ENCODE assay signal across 8 mouse cellular contexts in genomic region chr14:25768261-25768893, GRCm38 (mm10). TPM values are rescaled to one million over a fixed set of nuclear protein-coding genes. Genes with fewer than 3 reads are reported as not detected.
DNase-seq lines count a peak whose midpoint lies in the region; ATAC-seq and TF ChIP-seq lines count a peak whose summit lies in the region.

No protein-coding gene starts in this region.

- H3K4me2 ChIP-seq in embryonic facial prominence, embryonic 12.5 days (replicated peaks), result peak overlapping the region; percentile 84
- peak overlapping the region; percentile 93 for H3K4me2 ChIP-seq in heart, embryonic 14.5 days (ENCODE audit: low read length)

- H3K9me3 ChIP-seq in embryonic facial prominence, embryonic 12.5 days, result no peaks in the 10 kb centered on the region
- no peaks in the 10 kb centered on the region for H3K9me3 ChIP-seq in heart, embryonic 14.5 days (ENCODE audit: control insufficient read depth, low read length)
- H3K9me3 ChIP-seq in midbrain, embryonic 10.5 days (replicated peaks), result no peaks in the 10 kb centered on the region

- H3K36me3 ChIP-seq in embryonic facial prominence, embryonic 12.5 days, result no peaks in the 10 kb centered on the region; the same call in 1 of the 2 replicates
- H3K36me3 ChIP-seq in heart, embryonic 14.5 days (ENCODE audit: control insufficient read depth, insufficient read depth, low read length), result 0 out of 2 replicates have a peak, but pooled peaks cover 7% of the 10 kb centered on the region
- H3K36me3 ChIP-seq in midbrain, embryonic 10.5 days, result no peaks in the 10 kb centered on the region

- no peaks in the 10 kb centered on the region; the same call in 1 of the 2 replicates for H3K4me1 ChIP-seq in cerebellum, adult 2 months (ENCODE audit: control insufficient read depth, insufficient read depth, low read length)
- H3K4me1 ChIP-seq in embryonic facial prominence, embryonic 12.5 days, result peaks cover 50% of the 10 kb centered on the region
- H3K4me1 ChIP-seq in heart, embryonic 14.5 days (ENCODE audit: control insufficient read depth in 2 of 2, insufficient read depth in 2 of 2, low read length in 2 of 2), result peaks cover 29 to 40% of the 10 kb centered on the region in 2 experiments
- peaks cover 59% of the 10 kb centered on the region for H3K4me1 ChIP-seq in midbrain, embryonic 10.5 days

- peak; percentile 35 for ATAC-seq in embryonic facial prominence, embryonic 12.5 days (ENCODE audit: insufficient number of reproducible peaks, insufficient read depth, low FRiP score, low TSS enrichment)
- peak; percentile 22 for ATAC-seq in heart, embryonic 14.5 days (ENCODE audit: insufficient number of reproducible peaks, insufficient read depth, low FRiP score, low read depth)

- H3K4me3 ChIP-seq in cerebellum, adult 2 months (replicated peaks; ENCODE audit: insufficient read depth, low read depth, low read length), result peak overlapping the region; percentile 52
- peak overlapping the region; percentile 82 for H3K4me3 ChIP-seq in embryonic facial prominence, embryonic 12.5 days
- H3K4me3 ChIP-seq in heart, embryonic 14.5 days (ENCODE audit: control insufficient read depth in 1 of 2, insufficient read depth in 1 of 2, low read depth in 1 of 2, low read length in 2 of 2), result peak overlapping the region; percentile 79
- peak overlapping the region; percentile 78 for H3K4me3 ChIP-seq in midbrain, embryonic 10.5 days

- peak overlapping the region; percentile 94 for H3K9ac ChIP-seq in embryonic facial prominence, embryonic 12.5 days
- peak overlapping the region; percentile 93 for H3K9ac ChIP-seq in heart, embryonic 14.5 days (ENCODE audit: low read length)

- H3K27ac ChIP-seq in cerebellum, adult 2 months (ENCODE audit: insufficient read depth, low read length), result peak overlapping the region; percentile 69
- H3K27ac ChIP-seq in embryonic facial prominence, embryonic 12.5 days, result peak overlapping the region; percentile 96
- peak overlapping the region; percentile 82 to 92 for H3K27ac ChIP-seq in heart, embryonic 14.5 days (replicated peaks in 1 of 2; ENCODE audit: control insufficient read depth in 1 of 2, insufficient read depth in 1 of 2, low read depth in 2 of 2, low read length in 2 of 2)
- peak overlapping the region; percentile 82 for H3K27ac ChIP-seq in midbrain, embryonic 10.5 days (replicated peaks)

- peaks cover 7% of the 10 kb centered on the region; the same call in 1 of the 2 replicates for H3K27me3 ChIP-seq in cerebellum, adult 2 months (ENCODE audit: control insufficient read depth, insufficient read depth, low read length)
- no peaks in the 10 kb centered on the region for H3K27me3 ChIP-seq in embryonic facial prominence, embryonic 12.5 days
- H3K27me3 ChIP-seq in heart, embryonic 14.5 days (ENCODE audit: control insufficient read depth, insufficient read depth, low read length), result no peaks in the 10 kb centered on the region
- peaks cover 65% of the 10 kb centered on the region for H3K27me3 ChIP-seq in midbrain, embryonic 10.5 days (ENCODE audit: low read depth, poor library complexity, severe bottlenecking)

- no peak for TF ChIP-seq CTCF in cerebellum, adult 2 months (IDR thresholded peaks at IDR 0.05; ENCODE audit: borderline replicate concordance, insufficient read depth, low read depth, low read length)

- WGBS in cerebellum, adult 2 months, result 1% methylated on average over 50 of the region's 50 CpGs
- under 1% methylated on average over 50 of the region's 50 CpGs for WGBS in embryonic facial prominence, embryonic 12.5 days
- under 1% methylated on average over 47 of the region's 50 CpGs for WGBS in heart, embryonic 14.5 days
- 2% methylated on average over 50 of the region's 50 CpGs for WGBS in midbrain, embryonic 10.5 days

- peak in 1 of 2 experiments; percentile 26 for DNase-seq in cerebellum, adult 2 months
- DNase-seq in cerebellum, adult 11-12 months, result no peak
- DNase-seq in Muller cell, postnatal 12 days (ENCODE audit: inconsistent ontology term), result peak; percentile 59
- DNase-seq in kidney, postnatal 25 days, result peak; percentile 28 to 60
- no peak for DNase-seq in midbrain, embryonic 10.5 days (ENCODE audit: low spot score)
- DNase-seq in testis, postnatal 14 days (ENCODE audit: low spot score), result peak; percentile 33

- TF ChIP-seq POLR2A in cerebellum, adult 2 months (IDR thresholded peaks at IDR 0.05; ENCODE audit: borderline replicate concordance, insufficient read depth, low read length), result no peak

RNA-seq across cellular contexts. Expression of gene Zcchc24, which starts 0.5 kb away (rescaled TPM):
- 67.3 and 71.4 TPM in 2 replicates for polyA plus RNA-seq in cerebellum, adult 2 months (2012; rRNA removed)
- 47.3 and 47.4 TPM in 2 replicates for polyA plus RNA-seq in embryonic facial prominence, embryonic 12.5 days (2016; fragmentation: Nextera tagmentation; extraction: Ambion mirVana)
- 31.8 and 33.0 TPM in 2 replicates for polyA plus RNA-seq in heart, embryonic 14.5 days (2014; fragmentation: Nextera tagmentation; extraction: Ambion mirVana)
- polyA plus RNA-seq in midbrain, embryonic 10.5 days (2016; fragmentation: Nextera tagmentation; extraction: Ambion mirVana), result 6.4 and 9.9 TPM in 2 replicates

Comparison
In these comparisons a context has a peak if more than half of its experiments do, and no peak if none do; other contexts are left out.
1. DNase-seq: peak in Muller cell, postnatal 12 days (single experiment), kidney, postnatal 25 days (2 of 2) and testis, postnatal 14 days (single experiment); none in cerebellum, adult 11-12 months (single experiment) and midbrain, embryonic 10.5 days (single experiment).
2. Peak in every context shown above with its lines, with median percentiles within 50 percentile points of each other: H3K27ac ChIP-seq and H3K4me3 ChIP-seq.